Mouse (Mus musculus): ENCODE results near the gene Il20rb. TPM values are rescaled to one million over a fixed set of nuclear protein-coding genes. Genes with fewer than 3 reads are reported as not detected.

Il20rb gene
- polyA plus RNA-seq, 1 experiment, result 0.04 TPM

DNA sequence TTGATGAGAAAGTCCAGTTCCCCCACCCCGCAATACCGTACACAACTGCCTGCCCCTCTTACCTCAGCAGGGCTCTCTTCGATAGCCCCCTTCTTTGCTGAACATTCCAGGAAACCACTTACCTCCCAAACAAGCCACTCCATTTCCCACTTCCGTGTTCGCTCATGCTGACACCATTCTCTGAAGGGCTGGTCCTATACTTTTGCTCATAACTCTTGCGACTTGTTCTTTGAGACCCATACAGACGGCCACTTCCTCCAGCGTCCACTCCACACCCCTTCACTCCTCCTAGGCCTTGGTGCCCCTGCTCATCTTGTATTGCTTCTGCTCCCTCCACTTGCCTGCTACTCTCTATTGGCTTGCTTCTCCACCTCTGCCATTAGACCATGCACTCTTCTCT lies 67.5 kb downstream of the Il20rb start:
- Histone ChIP-seq H3K27me3 (ENCODE audit: control insufficient read depth) (no peaks in the 10 kb centered on the region), H3K36me3 (ENCODE audit: control insufficient read depth) (no peaks in the 10 kb centered on the region), H3K9me3 (ENCODE audit: control insufficient read depth, low read length) (no peaks in the 10 kb centered on the region), H3K4me1 (ENCODE audit: control insufficient read depth) (no peaks in the 10 kb centered on the region), H3K4me3 (replicated peaks) (no peak overlapping the region)
- no peak for TF ChIP-seq GATA1 (IDR thresholded peaks at IDR 0.05; ENCODE audit: low read length)
- no peak for TF ChIP-seq TAL1 (IDR thresholded peaks at IDR 0.05; ENCODE audit: low read length)

DNA sequence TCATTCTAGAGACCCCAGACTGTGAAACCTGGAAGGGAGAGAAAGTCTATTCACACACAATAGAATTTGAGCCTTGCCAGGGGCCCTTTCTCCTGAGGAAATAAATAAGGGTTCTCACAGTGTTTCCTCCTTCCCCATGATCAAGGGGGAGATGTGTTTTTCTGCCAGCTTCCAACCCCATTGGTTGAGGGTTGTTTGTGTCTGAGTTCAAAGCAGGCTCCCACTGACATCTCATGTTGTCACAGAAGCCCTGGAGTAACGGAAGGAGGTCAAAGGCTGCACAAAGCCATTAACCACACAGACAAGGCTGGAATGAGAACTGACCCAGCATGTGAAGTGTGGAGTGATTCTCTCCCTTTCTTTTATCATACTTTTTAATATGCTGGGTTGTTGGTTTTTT lies 69.8 kb downstream of the Il20rb start:
- TF ChIP-seq TAL1 (IDR thresholded peaks at IDR 0.05; ENCODE audit: low read length), result no peak
- TF ChIP-seq GATA1 (IDR thresholded peaks at IDR 0.05; ENCODE audit: low read length), result no peak
- no peaks in the 10 kb centered on the region for H3K9me3 ChIP-seq (ENCODE audit: control insufficient read depth, low read length)
- no peaks in the 10 kb centered on the region for H3K27me3 ChIP-seq (ENCODE audit: control insufficient read depth)
- H3K4me1 ChIP-seq (ENCODE audit: control insufficient read depth), result no peaks in the 10 kb centered on the region
- H3K4me3 ChIP-seq (replicated peaks), result no peak overlapping the region
- no peaks in the 10 kb centered on the region for H3K36me3 ChIP-seq (ENCODE audit: control insufficient read depth)

DNA sequence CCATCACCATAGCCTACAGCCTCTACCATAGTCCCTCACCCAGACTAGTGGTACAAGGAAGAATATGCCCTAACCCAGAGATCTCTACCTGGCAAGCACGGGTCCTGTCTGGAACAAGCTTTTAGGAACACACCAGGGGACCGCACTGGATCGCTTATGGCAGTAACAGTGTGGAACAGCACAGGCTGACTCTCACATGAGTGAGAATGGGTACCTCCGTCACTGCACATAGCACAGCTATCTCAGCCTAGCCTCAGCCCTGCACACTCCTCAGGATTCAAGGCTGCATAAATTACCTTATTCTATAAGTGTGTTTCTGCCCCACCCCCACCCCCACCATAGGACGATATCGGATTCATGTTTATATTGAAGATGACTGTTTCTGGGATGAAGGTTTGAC lies 70.3 kb downstream of the Il20rb start:
- H3K9me3 ChIP-seq (ENCODE audit: control insufficient read depth, low read length), result no peaks in the 10 kb centered on the region
- H3K36me3 ChIP-seq (ENCODE audit: control insufficient read depth), result no peaks in the 10 kb centered on the region
- H3K4me1 ChIP-seq (ENCODE audit: control insufficient read depth), result no peaks in the 10 kb centered on the region
- no peaks in the 10 kb centered on the region for H3K27me3 ChIP-seq (ENCODE audit: control insufficient read depth)
- TF ChIP-seq GATA1 (IDR thresholded peaks at IDR 0.05; ENCODE audit: low read length) (no peak), TAL1 (IDR thresholded peaks at IDR 0.05; ENCODE audit: low read length) (no peak)
- no peak overlapping the region for H3K4me3 ChIP-seq (replicated peaks)

DNA sequence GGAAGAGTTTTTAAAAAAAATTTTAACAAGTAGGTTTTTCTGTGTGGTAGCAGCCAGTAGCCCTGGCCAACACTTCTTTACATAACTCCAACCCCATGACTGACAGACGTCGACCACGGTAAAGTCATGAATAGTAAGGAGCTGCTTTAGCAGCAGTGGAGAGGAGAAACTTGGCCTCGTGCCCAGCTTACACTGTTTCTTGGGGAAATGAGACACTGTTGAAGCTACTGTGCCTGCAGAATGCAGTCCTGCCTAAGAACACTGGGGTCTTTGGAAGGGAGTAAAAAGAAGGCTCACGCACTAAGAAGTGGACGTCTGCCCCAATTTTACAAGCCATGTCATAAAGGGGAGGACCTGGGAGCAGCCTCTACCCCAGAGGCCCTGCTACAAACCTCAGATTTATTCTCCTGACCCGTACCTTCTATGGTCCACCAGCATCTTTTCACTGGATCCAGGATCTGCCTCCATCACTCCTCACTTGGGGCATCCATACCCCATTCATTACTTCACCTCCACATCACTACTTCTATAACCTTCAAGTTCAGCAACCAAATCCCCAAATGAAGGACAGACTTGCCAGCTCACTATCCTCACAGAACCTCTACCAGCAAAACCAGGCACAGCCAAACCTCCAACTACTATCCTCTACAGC lies 71.1 kb downstream of the Il20rb start:
- Histone ChIP-seq H3K4me1 (ENCODE audit: control insufficient read depth) (no peaks in the 10 kb centered on the region), H3K36me3 (ENCODE audit: control insufficient read depth) (no peaks in the 10 kb centered on the region), H3K27me3 (ENCODE audit: control insufficient read depth) (no peaks in the 10 kb centered on the region), H3K4me3 (replicated peaks) (no peak overlapping the region), H3K9me3 (ENCODE audit: control insufficient read depth, low read length) (no peaks in the 10 kb centered on the region)
- TF ChIP-seq TAL1 (IDR thresholded peaks at IDR 0.05; ENCODE audit: low read length) (no peak), GATA1 (IDR thresholded peaks at IDR 0.05; ENCODE audit: low read length) (no peak)

Other genes with a start within 250 kb of the Il20rb start
- 0.12 and 0.13 TPM in 2 replicates for gene Nck1, start 59.3 kb upstream of the Il20rb start, polyA plus RNA-seq (2012)
- not detected in 2 replicates for gene Slc35g2, start 84.3 kb upstream of the Il20rb start, polyA plus RNA-seq (2012)
- 0.50 and 0.56 TPM in 2 replicates for gene Stag1, start 111.0 kb upstream of the Il20rb start, polyA plus RNA-seq (2012)